Mouse (Mus musculus): Measurements from ENCODE around the gene Zc2hc1c. TPM values are rescaled to one million over a fixed set of nuclear protein-coding genes. Genes with fewer than 3 reads are reported as not detected.

Gene Zc2hc1c
- 1.0 TPM in 2 replicates for polyA plus RNA-seq (2014; fragmentation: Nextera tagmentation; extraction: Ambion mirVana)

DNA sequence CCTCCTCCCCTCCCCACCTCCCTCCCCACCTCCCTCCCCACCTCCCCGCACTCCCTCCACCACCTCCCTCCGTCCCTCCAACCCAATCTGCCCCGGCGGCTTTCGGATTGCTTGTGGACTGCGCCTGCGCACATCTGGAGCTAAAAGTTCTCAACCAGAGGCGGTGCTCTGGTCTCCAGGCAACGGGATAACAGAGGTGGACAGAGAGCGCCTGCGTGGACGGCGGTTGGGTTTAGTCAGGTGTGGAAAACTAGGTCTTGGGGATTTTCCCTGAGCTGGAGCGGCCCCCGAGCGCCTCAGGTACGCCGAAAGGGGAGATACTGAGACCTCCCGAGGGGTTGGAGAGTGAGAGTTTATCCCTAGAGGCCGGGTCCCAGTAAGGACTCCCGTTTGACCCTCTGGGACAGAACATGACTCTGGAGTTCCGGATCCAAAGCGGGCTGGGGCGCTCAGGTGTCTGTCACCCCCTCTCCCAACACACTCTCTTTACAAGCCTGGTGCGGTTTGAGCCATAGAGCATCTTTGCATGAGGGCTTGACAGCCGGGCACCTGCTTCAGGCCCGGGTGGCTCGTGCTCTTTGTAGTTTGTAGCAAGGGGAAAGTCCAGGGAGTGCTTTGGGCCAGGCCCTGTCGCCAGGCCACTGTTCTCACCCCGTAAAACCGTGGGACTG lies at the start of gene Zc2hc1c:
Zc2hc1c (plus strand) TSS at position 106 of the 671 bp plus-strand sequence.
- peak within 1 kb of the TSS; percentile 84 for H3K4me2 ChIP-seq
- no peaks in the 10 kb centered on the region for H3K9me3 ChIP-seq (ENCODE audit: control insufficient read depth, low read length)
- no peaks in the 10 kb centered on the region for H3K27me3 ChIP-seq (ENCODE audit: control insufficient read depth, insufficient read depth, low read length)
- peaks cover 4% of the 10 kb centered on the region; the same call in 1 of the 2 replicates for H3K4me1 ChIP-seq (ENCODE audit: control insufficient read depth, insufficient read depth, low read length)
- peak within 1 kb of the TSS; percentile 65 for H3K9ac ChIP-seq (ENCODE audit: low read length)
- DNase-seq (ENCODE audit: low spot score, missing footprints) (peak; percentile 98), ATAC-seq (ENCODE audit: low FRiP score) (peak; percentile 94)
- peak within 1 kb of the TSS; percentile 47 for H3K4me3 ChIP-seq (ENCODE audit: low read depth, low read length)
- 3% methylated on average over 30 of the region's 31 CpGs for WGBS
- no peak within 1 kb of the TSS for H3K27ac ChIP-seq (ENCODE audit: low read depth, low read length)
- H3K36me3 ChIP-seq (ENCODE audit: control insufficient read depth, insufficient read depth, low read length), result no peaks in the 10 kb centered on the region

DNA sequence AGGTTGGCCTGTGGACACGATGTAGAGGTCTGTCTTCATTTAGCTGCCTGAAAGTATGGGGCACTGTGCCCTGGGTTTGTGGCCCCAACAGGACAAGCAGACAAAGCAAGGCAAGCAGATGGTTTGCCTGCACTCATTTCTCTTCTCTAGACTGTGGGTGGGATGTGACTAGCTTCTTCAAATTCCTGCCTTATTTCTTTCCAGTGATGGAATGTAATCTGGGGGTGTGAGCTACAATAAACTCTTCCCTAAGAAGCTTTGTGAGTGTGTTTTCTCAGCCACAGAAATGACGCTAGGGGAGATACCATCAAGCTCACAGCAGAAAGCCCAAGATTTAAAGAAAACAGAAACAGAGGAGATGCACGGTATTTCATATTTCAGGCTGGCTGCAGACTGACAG lies 36.3 kb upstream of the Zc2hc1c start:
- no peaks in the 10 kb centered on the region for H3K27me3 ChIP-seq (ENCODE audit: control insufficient read depth, insufficient read depth, low read length)
- ATAC-seq (ENCODE audit: low FRiP score) (no peak), DNase-seq (ENCODE audit: low spot score, missing footprints) (no peak)
- H3K4me3 ChIP-seq (ENCODE audit: low read depth, low read length), result no peak overlapping the region
- H3K4me1 ChIP-seq (ENCODE audit: control insufficient read depth, insufficient read depth, low read length), result no peaks in the 10 kb centered on the region
- H3K4me2 ChIP-seq, result no peak overlapping the region
- H3K9ac ChIP-seq (ENCODE audit: low read length), result no peak overlapping the region
- WGBS, result 93% methylated on average over 3 of the region's 3 CpGs
- H3K27ac ChIP-seq (ENCODE audit: low read depth, low read length), result no peak overlapping the region
- no peaks in the 10 kb centered on the region; the same call in 1 of the 2 replicates for H3K36me3 ChIP-seq (ENCODE audit: control insufficient read depth, insufficient read depth, low read length)
- H3K9me3 ChIP-seq (ENCODE audit: control insufficient read depth, low read length), result no peaks in the 10 kb centered on the region

DNA sequence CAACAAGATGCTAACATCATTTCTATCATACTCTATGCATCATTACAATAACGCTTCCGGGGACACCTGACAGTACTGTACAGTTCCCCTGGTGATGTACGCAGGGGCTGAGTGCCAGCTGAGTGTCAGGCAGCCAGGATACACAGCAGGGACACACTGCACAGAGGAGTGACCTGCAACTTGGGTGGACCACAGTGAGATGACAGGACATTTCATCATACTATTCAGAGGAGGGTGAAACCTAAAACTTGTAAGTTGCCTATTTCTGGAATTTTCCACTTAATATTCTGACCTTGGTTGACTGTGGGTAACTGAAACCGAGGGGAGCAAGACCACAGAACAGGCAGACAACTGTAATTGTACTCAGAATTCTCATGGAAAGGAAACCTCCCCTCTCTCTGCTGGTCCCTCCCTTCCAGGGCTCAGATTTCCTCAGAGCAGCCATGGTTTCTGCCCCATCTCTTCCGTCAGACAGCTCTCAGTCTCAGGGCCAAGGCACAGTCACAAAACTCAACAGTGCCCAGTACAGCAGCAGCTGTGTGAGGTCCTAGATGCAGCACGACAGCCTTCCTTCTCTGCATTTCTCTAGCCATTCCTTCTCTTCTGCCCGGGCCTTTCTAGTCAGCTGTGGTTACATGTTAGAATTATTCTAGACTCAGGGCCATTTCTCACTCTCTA lies 32.2 kb upstream of the Zc2hc1c start:
- DNase-seq (ENCODE audit: low spot score, missing footprints) (no peak), ATAC-seq (ENCODE audit: low FRiP score) (no peak)
- 76% methylated on average over 7 of the region's 7 CpGs for WGBS
- Histone ChIP-seq H3K4me1 (ENCODE audit: control insufficient read depth, insufficient read depth, low read length) (no peaks in the 10 kb centered on the region), H3K27ac (ENCODE audit: low read depth, low read length) (no peak overlapping the region), H3K27me3 (ENCODE audit: control insufficient read depth, insufficient read depth, low read length) (no peaks in the 10 kb centered on the region), H3K9ac (ENCODE audit: low read length) (no peak overlapping the region), H3K4me2 (no peak overlapping the region), H3K4me3 (ENCODE audit: low read depth, low read length) (no peak overlapping the region), H3K36me3 (ENCODE audit: control insufficient read depth, insufficient read depth, low read length) (no peaks in the 10 kb centered on the region; the same call in 1 of the 2 replicates), H3K9me3 (ENCODE audit: control insufficient read depth, low read length) (no peaks in the 10 kb centered on the region)

DNA sequence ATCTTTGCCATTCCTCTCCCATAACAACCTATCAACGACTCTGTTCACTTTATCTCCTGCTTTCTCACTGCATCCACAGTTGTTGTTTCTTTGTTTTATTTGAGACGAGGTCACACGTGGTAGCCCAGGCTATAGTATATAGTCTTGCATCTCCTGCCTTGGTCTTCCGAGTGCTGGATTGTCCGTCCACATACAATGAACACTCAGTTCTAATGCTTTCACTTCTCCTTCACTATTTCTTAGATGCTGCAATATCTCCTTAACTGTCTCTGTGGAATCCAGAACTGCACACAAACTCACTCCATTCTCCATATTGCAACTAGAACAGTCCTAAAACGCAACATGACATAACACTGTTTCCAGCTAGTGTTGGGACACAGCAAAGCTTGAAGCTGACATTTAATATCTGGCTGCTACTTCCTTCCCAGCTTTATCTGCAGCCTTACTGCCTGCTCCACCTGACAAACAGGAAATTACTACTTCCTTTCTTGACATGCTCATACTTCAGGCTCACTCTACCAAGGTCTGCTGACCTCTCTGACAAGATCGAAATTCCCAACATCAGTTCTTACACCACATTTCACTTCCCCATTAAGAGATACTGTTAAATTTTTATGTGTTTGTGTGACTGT lies 31.3 kb upstream of the Zc2hc1c start:
- WGBS, result 88% methylated on average over 7 of the region's 7 CpGs
- H3K9ac ChIP-seq (ENCODE audit: low read length), result no peak overlapping the region
- DNase-seq (ENCODE audit: low spot score, missing footprints) (no peak), ATAC-seq (ENCODE audit: low FRiP score) (no peak)
- H3K4me3 ChIP-seq (ENCODE audit: low read depth, low read length), result no peak overlapping the region
- H3K9me3 ChIP-seq (ENCODE audit: control insufficient read depth, low read length), result no peaks in the 10 kb centered on the region
- H3K27me3 ChIP-seq (ENCODE audit: control insufficient read depth, insufficient read depth, low read length), result no peaks in the 10 kb centered on the region
- no peaks in the 10 kb centered on the region; the same call in 1 of the 2 replicates for H3K36me3 ChIP-seq (ENCODE audit: control insufficient read depth, insufficient read depth, low read length)
- no peak overlapping the region for H3K4me2 ChIP-seq
- no peak overlapping the region for H3K27ac ChIP-seq (ENCODE audit: low read depth, low read length)
- H3K4me1 ChIP-seq (ENCODE audit: control insufficient read depth, insufficient read depth, low read length), result no peaks in the 10 kb centered on the region

GRCm38 (mm10) chr12:85262489-85262888 lies 25.9 kb upstream of the Zc2hc1c start:
- H3K9ac ChIP-seq (ENCODE audit: low read length), result no peak overlapping the region
- no peaks in the 10 kb centered on the region for H3K9me3 ChIP-seq (ENCODE audit: control insufficient read depth, low read length)
- no peak for DNase-seq (ENCODE audit: low spot score, missing footprints)
- no peaks in the 10 kb centered on the region for H3K27me3 ChIP-seq (ENCODE audit: control insufficient read depth, insufficient read depth, low read length)
- no peak overlapping the region for H3K4me2 ChIP-seq
- no peaks in the 10 kb centered on the region for H3K4me1 ChIP-seq (ENCODE audit: control insufficient read depth, insufficient read depth, low read length)
- no peaks in the 10 kb centered on the region for H3K36me3 ChIP-seq (ENCODE audit: control insufficient read depth, insufficient read depth, low read length)
- 65% methylated on average over 10 of the region's 10 CpGs for WGBS
- no peak overlapping the region for H3K27ac ChIP-seq (ENCODE audit: low read depth, low read length)
- no peak overlapping the region for H3K4me3 ChIP-seq (ENCODE audit: low read depth, low read length)
- ATAC-seq (ENCODE audit: low FRiP score), result no peak

DNA sequence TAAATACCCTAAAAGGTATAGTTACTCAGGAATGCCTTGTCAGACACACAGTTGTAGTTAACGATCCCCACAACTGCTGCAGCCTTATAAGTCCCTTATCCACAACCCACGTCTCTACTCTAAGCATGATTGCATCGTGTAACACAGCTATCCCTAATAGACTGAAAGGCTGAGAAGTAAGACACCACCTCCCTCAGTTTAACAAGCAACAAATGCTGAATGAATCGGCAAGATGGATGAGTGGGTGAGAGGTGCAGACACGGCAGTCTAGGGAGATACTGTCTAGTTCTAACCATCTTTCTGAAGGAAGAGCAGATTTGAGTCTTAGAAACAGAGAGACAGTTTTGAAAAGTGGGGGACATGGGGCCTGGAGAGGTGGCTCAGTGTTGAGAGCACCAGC lies 25.2 kb upstream of the Zc2hc1c start:
- Histone ChIP-seq H3K4me1 (ENCODE audit: control insufficient read depth, insufficient read depth, low read length) (no peaks in the 10 kb centered on the region), H3K27me3 (ENCODE audit: control insufficient read depth, insufficient read depth, low read length) (no peaks in the 10 kb centered on the region), H3K27ac (ENCODE audit: low read depth, low read length) (no peak overlapping the region), H3K36me3 (ENCODE audit: control insufficient read depth, insufficient read depth, low read length) (no peaks in the 10 kb centered on the region), H3K9me3 (ENCODE audit: control insufficient read depth, low read length) (no peaks in the 10 kb centered on the region), H3K9ac (ENCODE audit: low read length) (no peak overlapping the region), H3K4me3 (ENCODE audit: low read depth, low read length) (no peak overlapping the region), H3K4me2 (no peak overlapping the region)
- ATAC-seq (ENCODE audit: low FRiP score), result no peak
- no peak for DNase-seq (ENCODE audit: low spot score, missing footprints)
- WGBS, result 87% methylated on average over 5 of the region's 5 CpGs

GRCm38 (mm10) chr12:85264531-85264930 lies 23.9 kb upstream of the Zc2hc1c start:
- H3K4me2 ChIP-seq, result no peak overlapping the region
- H3K9ac ChIP-seq (ENCODE audit: low read length), result no peak overlapping the region
- H3K27me3 ChIP-seq (ENCODE audit: control insufficient read depth, insufficient read depth, low read length), result no peaks in the 10 kb centered on the region
- no peak overlapping the region for H3K27ac ChIP-seq (ENCODE audit: low read depth, low read length)
- WGBS, result 91% methylated on average over 8 of the region's 8 CpGs
- no peak overlapping the region for H3K4me3 ChIP-seq (ENCODE audit: low read depth, low read length)
- H3K4me1 ChIP-seq (ENCODE audit: control insufficient read depth, insufficient read depth, low read length), result no peaks in the 10 kb centered on the region
- H3K36me3 ChIP-seq (ENCODE audit: control insufficient read depth, insufficient read depth, low read length), result no peaks in the 10 kb centered on the region
- ATAC-seq (ENCODE audit: low FRiP score) (no peak), DNase-seq (ENCODE audit: low spot score, missing footprints) (no peak)
- H3K9me3 ChIP-seq (ENCODE audit: control insufficient read depth, low read length), result no peaks in the 10 kb centered on the region

- WGBS, result 71% methylated on average over 7 of the region's 7 CpGs
- DNase-seq (ENCODE audit: low spot score, missing footprints) (no peak), ATAC-seq (ENCODE audit: low FRiP score) (no peak)
- Histone ChIP-seq H3K4me2 (no peak overlapping the region), H3K27ac (ENCODE audit: low read depth, low read length) (no peak overlapping the region), H3K9ac (ENCODE audit: low read length) (no peak overlapping the region), H3K4me1 (ENCODE audit: control insufficient read depth, insufficient read depth, low read length) (peaks cover 1% of the 10 kb centered on the region; the same call in 1 of the 2 replicates), H3K9me3 (ENCODE audit: control insufficient read depth, low read length) (no peaks in the 10 kb centered on the region), H3K27me3 (ENCODE audit: control insufficient read depth, insufficient read depth, low read length) (no peaks in the 10 kb centered on the region), H3K4me3 (ENCODE audit: low read depth, low read length) (no peak overlapping the region), H3K36me3 (ENCODE audit: control insufficient read depth, insufficient read depth, low read length) (no peaks in the 10 kb centered on the region)
Measured at GRCm38 (mm10) chr12:85264940-85265339, 23.5 kb upstream of the Zc2hc1c start.

DNA sequence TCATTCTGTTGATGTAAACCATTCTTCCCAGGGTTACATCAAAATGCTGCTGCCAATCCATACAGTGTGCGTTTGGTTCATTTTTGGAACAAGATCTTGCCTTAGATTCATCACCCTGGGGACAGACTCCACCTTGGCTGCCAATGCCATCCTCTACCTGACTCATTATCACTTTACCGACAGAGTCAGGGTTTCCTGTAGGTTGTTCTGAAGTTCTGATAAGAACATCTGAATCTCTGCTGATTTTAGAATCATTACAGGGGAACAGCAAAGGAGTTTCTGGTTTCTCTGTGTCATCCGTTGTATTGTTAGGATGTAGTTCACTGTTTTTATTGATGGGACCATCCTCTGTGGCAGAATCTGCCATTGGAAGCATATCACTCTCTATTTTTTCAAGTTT lies 22.1 kb upstream of the Zc2hc1c start:
- WGBS, result 95% methylated on average over 3 of the region's 3 CpGs
- no peaks in the 10 kb centered on the region for H3K27me3 ChIP-seq (ENCODE audit: control insufficient read depth, insufficient read depth, low read length)
- H3K27ac ChIP-seq (ENCODE audit: low read depth, low read length), result no peak overlapping the region
- no peak overlapping the region for H3K4me3 ChIP-seq (ENCODE audit: low read depth, low read length)
- no peak overlapping the region for H3K4me2 ChIP-seq
- H3K9ac ChIP-seq (ENCODE audit: low read length), result no peak overlapping the region
- H3K36me3 ChIP-seq (ENCODE audit: control insufficient read depth, insufficient read depth, low read length), result no peaks in the 10 kb centered on the region
- ATAC-seq (ENCODE audit: low FRiP score) (no peak), DNase-seq (ENCODE audit: low spot score, missing footprints) (no peak)
- no peaks in the 10 kb centered on the region for H3K9me3 ChIP-seq (ENCODE audit: control insufficient read depth, low read length)
- peaks cover 3% of the 10 kb centered on the region; the same call in 1 of the 2 replicates for H3K4me1 ChIP-seq (ENCODE audit: control insufficient read depth, insufficient read depth, low read length)

Data from midbrain, embryonic 11.5 days (tissue).